8 mouse cellular contexts compared by ENCODE assay signal in the genomic region with DNA sequence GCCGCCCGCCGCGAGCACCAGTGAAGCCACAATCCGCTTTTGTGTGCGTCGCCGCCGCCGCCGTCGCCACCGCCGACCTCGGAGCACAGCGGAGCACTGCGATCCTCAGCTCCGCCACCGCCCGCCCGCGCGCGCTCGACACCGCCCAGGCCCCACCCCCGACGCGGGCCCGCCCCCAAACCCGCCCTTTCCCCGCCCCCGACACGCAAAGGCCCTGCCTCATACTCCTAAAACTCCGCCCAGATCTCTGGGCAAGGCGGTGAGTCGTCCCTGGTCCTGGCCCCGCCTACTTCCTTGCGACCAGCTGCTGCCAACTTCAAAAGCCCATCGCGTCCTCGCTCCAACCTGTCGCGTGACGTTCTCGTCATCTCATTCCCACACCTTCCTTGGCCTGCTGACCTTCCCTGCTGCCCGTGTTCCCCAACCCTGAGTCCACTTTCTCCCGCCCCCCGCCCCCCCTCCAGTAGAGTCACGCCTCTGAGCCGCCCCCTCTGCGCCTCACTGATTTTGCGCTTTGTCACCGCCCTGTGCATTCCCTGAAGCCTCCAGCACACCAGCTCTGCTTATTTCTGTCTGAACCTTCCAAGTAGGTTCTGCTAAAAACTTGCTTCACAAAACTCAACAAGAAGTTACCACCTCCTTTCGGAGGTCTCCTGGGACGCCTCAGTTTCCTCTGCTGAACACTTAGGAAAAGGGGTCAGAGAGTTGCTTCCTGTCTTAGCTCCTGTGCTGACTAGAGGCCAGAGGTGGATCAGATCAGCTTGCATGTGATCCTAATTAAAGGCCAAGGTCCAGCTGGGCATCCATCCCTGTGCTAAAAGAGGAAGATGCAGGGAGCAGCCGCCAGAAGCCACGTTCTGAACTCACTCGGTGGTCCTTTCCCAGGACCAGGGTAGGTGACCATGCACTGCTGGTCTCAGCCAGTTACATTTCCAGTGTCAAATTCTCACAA. TPM values are rescaled to one million over a fixed set of nuclear protein-coding genes. Genes with fewer than 3 reads are reported as not detected.
DNase-seq lines count a peak whose midpoint lies in the region; ATAC-seq lines count a peak whose summit lies in the region.

5031439G07Rik (minus strand) TSS at position 678 of the 952 bp plus-strand sequence.

- ATAC-seq in frontal cortex, adult (ENCODE audit: low TSS enrichment), result peak; percentile 75

- H3K9me3 ChIP-seq in hindbrain, embryonic 10.5 days, result no peaks in the 10 kb centered on the region

- H3K27ac ChIP-seq in hindbrain, embryonic 10.5 days, result peak within 1 kb of the TSS; percentile 91

- H3K27me3 ChIP-seq in hindbrain, embryonic 10.5 days (ENCODE audit: insufficient read depth, poor library complexity, severe bottlenecking), result peaks cover 13% of the 10 kb centered on the region; the same call in 1 of the 2 replicates

- 0 out of 2 replicates have a peak, but pooled peaks cover 5% of the 10 kb centered on the region for H3K36me3 ChIP-seq in hindbrain, embryonic 10.5 days

- H3K4me1 ChIP-seq in hindbrain, embryonic 10.5 days (replicated peaks), result peaks cover 44% of the 10 kb centered on the region

- 2% methylated on average over 59 of the region's 59 CpGs for WGBS in hindbrain, embryonic 10.5 days

- H3K4me3 ChIP-seq in hindbrain, embryonic 10.5 days, result peak within 1 kb of the TSS; percentile 89

- DNase-seq in MN1 (ENCODE audit: low spot score), result peak; percentile 98
- peak; percentile 80 for DNase-seq in cerebellum, adult 8-10 months
- peak; percentile 96 for DNase-seq in hindbrain, embryonic 10.5 days (ENCODE audit: low spot score)
- peak; percentile 82 to 92 for DNase-seq in layer of hippocampus, postnatal 14 days (ENCODE audit: low spot score in 2 of 2)
- DNase-seq in lung, postnatal 14 days, result peak; percentile 92
- peak; percentile 78 for DNase-seq in retina, adult 2 months (ENCODE audit: low read depth, low spot score)
- peak; percentile 89 to 94 for DNase-seq in thymus, postnatal 36 days

RNA-seq across cellular contexts. Expression of gene 5031439G07Rik, which starts in this region (rescaled TPM):
- 11.2 and 12.1 TPM in 2 replicates for polyA plus RNA-seq in hindbrain, embryonic 10.5 days (2016; fragmentation: Nextera tagmentation; extraction: Ambion mirVana)
- total RNA-seq in layer of hippocampus, postnatal 14 days (2021), result 100 to 1,000 TPM; 114 TPM

Comparison
In these comparisons a context has a peak if more than half of its experiments do, and no peak if none do; other contexts are left out.
1. Peak in every context shown above with its lines: DNase-seq, ATAC-seq, H3K4me3 ChIP-seq and H3K27ac ChIP-seq.